ENCODE assay signal across 7 mouse cellular contexts in the genomic region with DNA sequence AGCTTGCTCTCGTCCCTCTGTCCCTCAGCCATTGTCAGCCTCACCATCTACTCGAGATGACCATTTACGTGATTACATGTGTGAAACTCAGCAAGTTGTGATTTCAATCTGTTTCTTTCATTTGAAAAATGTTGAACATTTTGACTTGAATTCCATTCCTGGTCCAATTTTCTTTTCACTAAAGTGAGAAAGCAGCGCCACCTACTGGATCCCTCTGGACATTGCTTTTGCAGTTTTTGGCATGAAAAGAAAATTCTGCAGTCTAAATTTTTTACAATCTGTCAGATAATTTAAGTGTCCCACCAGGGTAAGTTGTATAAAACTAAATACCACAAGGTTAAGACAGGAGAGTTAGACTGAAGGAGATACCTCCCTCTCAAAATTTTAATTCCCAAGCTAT.
A peak's percentile ranks its signal among the peaks of the same experiment; 100 is the strongest.
DNase-seq lines count a peak whose midpoint lies in the region; ATAC-seq and TF ChIP-seq lines count a peak whose summit lies in the region.

No protein-coding gene starts in this region.

- H3K9me3 ChIP-seq in liver, embryonic 14.5 days (ENCODE audit: control insufficient read depth, low read length): no peaks in the 10 kb centered on the region

- H3K36me3 ChIP-seq in liver, embryonic 14.5 days (replicated peaks; ENCODE audit: control insufficient read depth, insufficient read depth, low read depth): no peaks in the 10 kb centered on the region
- 0 out of 2 replicates have a peak, but pooled peaks cover 2% of the 10 kb centered on the region for H3K36me3 ChIP-seq in small intestine, adult 2 months (ENCODE audit: control insufficient read depth, insufficient read depth, low read length)

- H3K4me3 ChIP-seq in liver, embryonic 14.5 days (ENCODE audit: insufficient read depth in 1 of 2, low read depth in 2 of 2, low read length in 2 of 2): no peak overlapping the region
- no peak overlapping the region for H3K4me3 ChIP-seq in small intestine, adult 2 months (ENCODE audit: low read depth, low read length)

- H3K4me2 ChIP-seq in liver, embryonic 14.5 days (ENCODE audit: low read depth): no peak overlapping the region

- H3K27me3 ChIP-seq in liver, embryonic 14.5 days (ENCODE audit: control insufficient read depth, insufficient read depth, low read length): no peaks in the 10 kb centered on the region
- no peaks in the 10 kb centered on the region for H3K27me3 ChIP-seq in small intestine, adult 2 months (ENCODE audit: control insufficient read depth, insufficient read depth, low read length)

- ATAC-seq in liver, embryonic 14.5 days (ENCODE audit: insufficient read depth): no peak

- H3K9ac ChIP-seq in liver, embryonic 14.5 days (replicated peaks): no peak overlapping the region

- peak; percentile 58; the same call in 1 of the 2 replicates for TF ChIP-seq CTCF in liver, embryonic 14.5 days (IDR thresholded peaks at IDR 0.05; ENCODE audit: low read depth)
- TF ChIP-seq CTCF in small intestine, adult 2 months (IDR thresholded peaks at IDR 0.05; ENCODE audit: extremely low read depth, insufficient read length, insufficient replicate concordance, low read depth, low read length): 0 out of 2 replicates have a peak, but pooled peaks have one; percentile 3

- 0 out of 4 replicates have a peak, but pooled peaks cover 0 to 2% of the 10 kb centered on the region in 2 experiments for H3K4me1 ChIP-seq in liver, embryonic 14.5 days (replicated peaks; ENCODE audit: control insufficient read depth in 2 of 2, insufficient read depth in 2 of 2, low read length in 1 of 2)
- H3K4me1 ChIP-seq in small intestine, adult 2 months (ENCODE audit: control insufficient read depth, insufficient read depth, insufficient read length, low read length): no peaks in the 10 kb centered on the region

- DNase-seq in layer of hippocampus, adult 11-12 months (ENCODE audit: low spot score): peak; percentile 76
- no peak for DNase-seq in layer of hippocampus, adult 9-11 months
- DNase-seq in NIH3T3 (ENCODE audit: low read depth): peak; percentile 82
- peak; percentile 54 for DNase-seq in c-Kit-positive CD71-positive TER-119-positive erythroid progenitor cells, embryonic 14.5 days (ENCODE audit: low spot score)
- DNase-seq in heart, postnatal 4 days: peak; percentile 78
- peak; percentile 16 to 26 (median 20) for DNase-seq in liver, embryonic 14.5 days (ENCODE audit: low read depth in 3 of 3, low spot score in 3 of 3)

- 35% methylated on average over 4 of the region's 4 CpGs for WGBS in liver, embryonic 14.5 days (ENCODE audit: insufficient replicate concordance)
- 46% methylated on average over 4 of the region's 4 CpGs for WGBS in small intestine, adult 2 months

- H3K27ac ChIP-seq in liver, embryonic 14.5 days: no peak overlapping the region
- no peak overlapping the region for H3K27ac ChIP-seq in small intestine, adult 2 months (ENCODE audit: insufficient read depth, low read depth, low read length)

- no peak for TF ChIP-seq POLR2A in small intestine, adult 2 months (IDR thresholded peaks at IDR 0.05; ENCODE audit: low read depth, low read length)

- no peak for TF ChIP-seq EP300 in liver, embryonic 14.5 days (IDR thresholded peaks at IDR 0.05; ENCODE audit: low read depth)
